Mouse (Mus musculus) adrenal gland, postnatal 4 days (tissue): ENCODE measurements at regions not wholly inside any gene's neighbourhood (a gene's known extent, or its start where the extent isn't known, plus 50 kb on each side); places are given as distances from the start of the nearest gene placed in this dataset. TPM values are rescaled to one million over a fixed set of nuclear protein-coding genes. Genes with fewer than 3 reads are reported as not detected.

Experiments
- microRNA-seq: library from miRNA; unstranded; fragments of <30 nt; microRNA quantifications from one replicate; pipeline ENCODE4 v1.2.0, GENCODE M21; 2021

Small RNA genes lying in the stretch of these regions (microRNA-seq; reads per million reads assigned to microRNA genes)
- not detected for gene Gm24587
- gene Mir3966: not detected
